Mouse (Mus musculus) ES-Bruce4 (cell line): ENCODE data around the gene Olfr1208. TPM values are rescaled to one million over a fixed set of nuclear protein-coding genes. Genes with fewer than 3 reads are reported as not detected.

ENCODE experiments used
- H3K27ac ChIP-seq: 2 replicates; pipeline ENCODE4 v1.5.1; 2012; ENCODE audit warnings: low read length, inconsistent platforms; ENCODE audit not compliant: insufficient read depth
- H3K27me3 ChIP-seq: 2 replicates; pipeline ENCODE4 v1.6.1; 2012; ENCODE audit warnings: mild to moderate bottlenecking, low read length, inconsistent platforms; ENCODE audit not compliant: control insufficient read depth, poor library complexity, insufficient read depth, severe bottlenecking
- H3K36me3 ChIP-seq: 2 replicates; pipeline ENCODE4 v1.6.1; 2012; ENCODE audit warnings: inconsistent platforms, mild to moderate bottlenecking, low read length, moderate library complexity; ENCODE audit not compliant: control insufficient read depth, poor library complexity, insufficient read depth, severe bottlenecking
- H3K4me1 ChIP-seq: one replicate; pipeline ENCODE4 v1.8.1; 2011; ENCODE audit warnings: low read length; ENCODE audit not compliant: control insufficient read depth, insufficient read depth
- H3K4me3 ChIP-seq: 2 replicates; pipeline ENCODE4 v1.5.1; 2011; ENCODE audit warnings: low read depth, mild to moderate bottlenecking, low read length
- H3K9ac ChIP-seq: 2 replicates; pipeline ENCODE4 v1.6.1; 2012; ENCODE audit warnings: low read depth, mild to moderate bottlenecking, inconsistent platforms; ENCODE audit not compliant: poor library complexity, severe bottlenecking
- H3K9me3 ChIP-seq: replicated peaks from 2 replicates; pipeline ENCODE4 v1.6.1; 2012; ENCODE audit warnings: mild to moderate bottlenecking, low read length, inconsistent platforms; ENCODE audit not compliant: control insufficient read depth, poor library complexity, insufficient read depth, severe bottlenecking
- CTCF ChIP-seq: IDR thresholded peaks from one replicate; pipeline ENCODE4 v1.8.1; 2011; ENCODE audit warnings: low read depth, low read length
- EP300 ChIP-seq: IDR thresholded peaks from 2 replicates; pipeline ENCODE4 v1.6.1; 2011; ENCODE audit warnings: low read depth, low read length; ENCODE audit not compliant: insufficient read depth
- POLR2A ChIP-seq: IDR thresholded peaks from one replicate; pipeline ENCODE4 v1.8.1; 2011; ENCODE audit warnings: low read length; ENCODE audit not compliant: insufficient read depth
- polyA plus RNA-seq: library from polyadenylated mRNA; stranded (reverse); fragments of >200 nt; gene quantifications from 2 replicates; pipeline ENCODE4 v1.2.4, GENCODE M21; 2011; ENCODE audit warnings: low read depth; ENCODE audit not compliant: missing spikeins, insufficient read depth, insufficient read length

Gene Olfr1208
- polyA plus RNA-seq: not detected in 2 replicates

- TF ChIP-seq POLR2A (no peak), EP300 (no peak), CTCF (no peak)
- H3K4me3 ChIP-seq: no peak within 1 kb of the TSS
- no peaks in the 10 kb centered on the region for H3K4me1 ChIP-seq
- H3K27me3 ChIP-seq: no peaks in the 10 kb centered on the region
- no peak within 1 kb of the TSS for H3K27ac ChIP-seq
- no peak within 1 kb of the TSS for H3K9ac ChIP-seq
- no peaks in the 10 kb centered on the region for H3K36me3 ChIP-seq
- no peaks in the 10 kb centered on the region for H3K9me3 ChIP-seq
Measured at GRCm38 (mm10) chr2:88902211-88902610, at the start of gene Olfr1208. TSS of gene Olfr1208 (minus strand) at chr2:88902311.

DNA sequence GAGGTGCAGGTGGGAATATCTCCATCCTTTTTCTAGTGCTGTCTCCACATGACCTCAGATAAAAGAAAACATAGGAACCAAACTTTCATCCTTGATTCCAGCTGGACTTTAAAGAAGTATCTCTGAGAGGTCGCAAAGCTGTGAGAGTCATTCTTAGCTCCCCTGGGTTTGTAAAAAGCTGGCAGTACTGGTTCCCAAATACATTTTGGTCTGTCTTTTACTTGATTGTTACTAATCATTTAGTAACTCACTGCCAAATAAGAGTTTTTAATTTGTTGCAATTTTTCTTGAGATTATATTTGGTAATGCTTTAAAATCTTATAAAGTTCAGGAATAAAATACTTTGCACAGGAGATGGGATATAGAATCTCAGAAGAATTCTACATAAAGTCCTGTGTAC lies 35.9 kb upstream of the Olfr1208 start, which contains the start of gene Olfr1211:
Olfr1211 (minus strand) TSS at position 101 of the 400 bp plus-strand sequence.
- no peaks in the 10 kb centered on the region for H3K27me3 ChIP-seq
- no peak within 1 kb of the TSS for H3K9ac ChIP-seq
- H3K9me3 ChIP-seq: no peaks in the 10 kb centered on the region
- no peak within 1 kb of the TSS for H3K4me3 ChIP-seq
- TF ChIP-seq EP300 (no peak), POLR2A (no peak), CTCF (no peak)
- H3K4me1 ChIP-seq: no peaks in the 10 kb centered on the region
- no peaks in the 10 kb centered on the region for H3K36me3 ChIP-seq
- H3K27ac ChIP-seq: no peak within 1 kb of the TSS

DNA sequence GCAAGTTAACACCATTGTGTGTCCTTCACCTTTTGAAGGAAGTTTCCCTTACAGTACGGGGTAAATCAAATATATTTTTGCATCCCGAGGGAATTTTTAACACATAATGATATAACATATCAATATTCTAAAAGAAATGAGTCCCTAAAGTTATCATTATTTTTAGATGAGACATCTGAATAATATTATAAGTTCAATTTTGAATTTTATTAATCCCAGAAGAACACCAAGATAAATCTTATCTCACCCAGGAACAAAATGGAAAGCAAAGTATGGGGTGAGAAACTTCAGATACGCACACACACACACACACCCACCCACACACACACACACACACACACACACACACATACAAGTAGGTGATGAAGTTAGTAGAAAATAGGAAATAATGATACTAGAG lies 12.9 kb upstream of the Olfr1208 start, which contains the start of gene Olfr1209:
Olfr1209 (minus strand) TSS at position 101 of the 400 bp plus-strand sequence.
- H3K9me3 ChIP-seq: no peaks in the 10 kb centered on the region
- H3K9ac ChIP-seq: no peak within 1 kb of the TSS
- H3K4me3 ChIP-seq: no peak within 1 kb of the TSS
- no peaks in the 10 kb centered on the region for H3K4me1 ChIP-seq
- no peak within 1 kb of the TSS for H3K27ac ChIP-seq
- H3K27me3 ChIP-seq: no peaks in the 10 kb centered on the region
- H3K36me3 ChIP-seq: no peaks in the 10 kb centered on the region
- TF ChIP-seq POLR2A: no peak
- no peak for TF ChIP-seq EP300
- no peak for TF ChIP-seq CTCF

DNA sequence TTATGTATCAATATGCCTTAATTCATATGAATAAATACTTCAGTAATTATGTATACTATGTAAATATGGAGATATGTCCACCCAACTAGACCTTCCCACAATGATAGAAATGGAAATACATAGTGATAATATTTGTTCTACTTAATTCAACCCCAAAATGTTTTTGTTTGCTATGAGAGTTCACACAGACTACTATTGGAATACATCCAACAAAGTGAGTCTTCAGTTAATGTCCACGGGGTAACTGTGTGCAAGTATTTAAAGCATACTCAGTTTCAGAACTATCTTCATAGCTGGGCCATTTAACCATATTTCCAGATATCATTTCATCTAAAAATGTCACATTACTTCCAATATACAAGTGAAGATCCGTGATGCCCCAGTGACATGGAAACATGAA lies 39.2 kb downstream of the Olfr1208 start, which contains the start of gene Olfr1206:
Olfr1206 (plus strand) TSS at position 301 of the 400 bp plus-strand sequence.
- TF ChIP-seq EP300: no peak
- TF ChIP-seq POLR2A: no peak
- no peak for TF ChIP-seq CTCF
- Histone ChIP-seq H3K4me1 (no peaks in the 10 kb centered on the region), H3K36me3 (no peaks in the 10 kb centered on the region)

GRCm38 (mm10) chr2:88848992-88849391 lies 53.1 kb downstream of the Olfr1208 start, which contains the start of gene Olfr1204:
TSS of gene Olfr1204 (plus strand) at chr2:88849292.
- H3K4me3 ChIP-seq: no peak within 1 kb of the TSS
- TF ChIP-seq EP300 (no peak), POLR2A (no peak), CTCF (no peak)
- no peak within 1 kb of the TSS for H3K9ac ChIP-seq
- H3K4me1 ChIP-seq: no peaks in the 10 kb centered on the region
- no peak within 1 kb of the TSS for H3K27ac ChIP-seq
- no peaks in the 10 kb centered on the region for H3K36me3 ChIP-seq
- no peaks in the 10 kb centered on the region for H3K27me3 ChIP-seq
- no peaks in the 10 kb centered on the region for H3K9me3 ChIP-seq

More for the DNA sequence above, 39.2 kb downstream of the Olfr1208 start, which contains the start of gene Olfr1206:
- no peak within 1 kb of the TSS for H3K4me3 ChIP-seq
- no peaks in the 10 kb centered on the region for H3K27me3 ChIP-seq
- no peak within 1 kb of the TSS for H3K9ac ChIP-seq
- H3K27ac ChIP-seq: no peak within 1 kb of the TSS
- no peaks in the 10 kb centered on the region for H3K9me3 ChIP-seq

Other genes starting within 250 kb of the Olfr1208 start
- not detected in 2 replicates for gene Olfr1193, start 226.7 kb downstream of the Olfr1208 start, polyA plus RNA-seq
- gene Olfr1195, start 213.1 kb downstream of the Olfr1208 start, polyA plus RNA-seq: not detected in 2 replicates
- gene Olfr1196, start 197.7 kb downstream of the Olfr1208 start, polyA plus RNA-seq: not detected in 2 replicates
- gene Olfr1197, start 169.9 kb downstream of the Olfr1208 start, polyA plus RNA-seq: not detected in 2 replicates
- 0.25 and 0.43 TPM in 2 replicates for gene Olfr1198, start 150.9 kb downstream of the Olfr1208 start, polyA plus RNA-seq
- gene Olfr1199, start 141.8 kb downstream of the Olfr1208 start, polyA plus RNA-seq: 0.52 TPM in 1 of 2 replicates, not detected in the other
- not detected in 2 replicates for gene Olfr1200, start 131.8 kb downstream of the Olfr1208 start, polyA plus RNA-seq
- gene Olfr1201, start 109.3 kb downstream of the Olfr1208 start, polyA plus RNA-seq: not detected in 2 replicates
- not detected in 2 replicates for gene Olfr1202, start 87.8 kb downstream of the Olfr1208 start, polyA plus RNA-seq
- not detected in 2 replicates for gene Olfr1205, start 72.6 kb downstream of the Olfr1208 start, polyA plus RNA-seq
- not detected in 2 replicates for gene Olfr1204, start 53.0 kb downstream of the Olfr1208 start, polyA plus RNA-seq
- not detected in 2 replicates for gene Olfr1206, start 39.1 kb downstream of the Olfr1208 start, polyA plus RNA-seq
- not detected in 2 replicates for gene Olfr1209, start 12.8 kb upstream of the Olfr1208 start, polyA plus RNA-seq
- not detected in 2 replicates for gene Olfr1211, start 35.8 kb upstream of the Olfr1208 start, polyA plus RNA-seq
- gene Olfr1212, start 51.7 kb upstream of the Olfr1208 start, polyA plus RNA-seq: not detected in 2 replicates
- gene Gm13762, start 78.0 kb upstream of the Olfr1208 start, polyA plus RNA-seq: not detected in 2 replicates
- gene Olfr1214, start 90.3 kb upstream of the Olfr1208 start, polyA plus RNA-seq: not detected in 2 replicates
- not detected in 2 replicates for gene Olfr1215, start 104.7 kb upstream of the Olfr1208 start, polyA plus RNA-seq
- gene Olfr1216, start 116.0 kb upstream of the Olfr1208 start, polyA plus RNA-seq: not detected in 2 replicates
- gene Olfr1217, start 129.8 kb upstream of the Olfr1208 start, polyA plus RNA-seq: not detected in 2 replicates
- not detected in 2 replicates for gene Olfr1218, start 158.9 kb upstream of the Olfr1208 start, polyA plus RNA-seq
- gene Olfr1219, start 181.2 kb upstream of the Olfr1208 start, polyA plus RNA-seq: not detected in 2 replicates
- not detected in 2 replicates for gene Olfr1220, start 204.5 kb upstream of the Olfr1208 start, polyA plus RNA-seq
- gene Olfr1221, start 215.0 kb upstream of the Olfr1208 start, polyA plus RNA-seq: not detected in 2 replicates
- not detected in 2 replicates for gene Olfr1222, start 230.7 kb upstream of the Olfr1208 start, polyA plus RNA-seq
- not detected in 2 replicates for gene Olfr1223, start 249.2 kb upstream of the Olfr1208 start, polyA plus RNA-seq